Mouse (Mus musculus) gastrocnemius, postnatal 10 days (tissue): ENCODE results near the gene Trappc5. TPM values are rescaled to one million over a fixed set of nuclear protein-coding genes. Genes with fewer than 3 reads are reported as not detected.

Source experiments
- DNase-seq: peaks from one replicate; pipeline ENCODE4 v3.0.0; 2021; ENCODE audit warnings: mixed read lengths
- total RNA-seq, 2 experiments: library from RNA; stranded (reverse); gene quantifications; 2 replicates each; pipeline ENCODE4 v1.2.3; 2021

The Trappc5 gene
- total RNA-seq, 2 experiments from 2014 or later: 24.2 to 24.9 TPM

- DNase-seq: no peak
Observed at GRCm38 (mm10) chr8:3676993-3677579, 987 bp downstream of the Trappc5 start.

DNA sequence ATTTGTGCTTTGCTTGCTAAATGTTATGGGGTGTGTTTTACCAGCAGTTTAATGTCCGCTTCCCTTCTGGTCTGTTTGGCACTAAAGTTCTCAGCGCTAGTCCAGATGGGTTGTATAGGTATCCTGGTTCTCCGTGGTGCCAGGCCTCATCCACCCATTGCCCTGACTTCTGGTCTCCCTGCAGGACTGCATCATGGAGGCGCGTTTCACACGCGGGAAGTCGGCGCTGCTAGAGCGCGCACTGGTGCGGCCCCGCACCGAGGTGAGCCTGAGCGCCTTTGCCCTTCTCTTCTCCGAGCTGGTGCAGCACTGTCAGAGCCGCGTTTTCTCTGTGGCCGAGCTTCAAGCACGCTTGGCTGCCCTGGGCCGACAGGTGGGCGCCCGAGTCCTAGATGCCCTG, 2.7 kb downstream of the Trappc5 start:
- DNase-seq: peak; percentile 7

- DNase-seq: no peak
Observed at GRCm38 (mm10) chr8:3679236-3679635, 3.1 kb downstream of the Trappc5 start.

DNA sequence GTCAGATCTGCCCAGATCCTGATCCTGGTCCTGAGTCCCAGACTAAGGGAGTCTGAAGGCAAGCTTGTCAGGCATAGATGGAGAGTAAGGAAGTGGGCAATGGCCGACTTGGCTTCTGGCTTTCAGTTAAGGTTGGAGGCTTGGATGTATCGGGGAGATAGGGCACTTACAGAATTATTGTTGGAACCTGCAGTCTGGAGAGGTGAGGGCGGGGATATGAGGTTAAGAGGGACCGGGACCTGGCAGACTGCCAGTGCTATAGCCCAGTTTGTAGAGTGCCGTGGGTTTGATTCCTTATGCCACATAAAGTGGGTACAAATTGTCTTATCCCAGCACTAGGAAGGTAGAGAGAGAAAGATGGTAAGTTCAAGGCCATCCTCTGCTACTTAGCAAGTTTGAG, 3.6 kb downstream of the Trappc5 start:
- no peak for DNase-seq

GRCm38 (mm10) chr8:3682435-3682834, 6.3 kb downstream of the Trappc5 start:
- no peak for DNase-seq

GRCm38 (mm10) chr8:3683408-3684176, 7.5 kb downstream of the Trappc5 start:
- peak; percentile 60 for DNase-seq

GRCm38 (mm10) chr8:3684530-3684929, 8.4 kb downstream of the Trappc5 start:
- DNase-seq: no peak

GRCm38 (mm10) chr8:3685422-3685821, 9.3 kb downstream of the Trappc5 start:
- DNase-seq: no peak

DNA sequence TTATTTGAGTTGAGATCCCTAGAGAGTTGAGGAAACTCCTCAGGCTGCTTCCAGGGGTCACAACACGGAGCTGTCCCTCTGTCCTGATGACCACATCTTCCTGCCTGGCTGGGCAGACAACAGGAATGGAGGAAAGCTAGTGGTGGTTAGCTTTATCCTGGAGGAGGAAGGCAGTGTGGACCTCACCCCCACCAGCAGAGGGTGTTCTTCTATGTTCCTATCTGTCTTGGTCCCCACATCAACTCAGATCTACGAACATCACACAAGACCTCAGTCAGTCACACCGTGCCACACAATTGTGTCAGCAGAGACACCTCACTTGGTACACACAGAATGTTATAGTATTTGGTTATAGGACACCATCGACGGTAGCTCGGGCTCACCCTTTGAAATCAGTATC, 11.4 kb downstream of the Trappc5 start:
- DNase-seq: no peak

DNA sequence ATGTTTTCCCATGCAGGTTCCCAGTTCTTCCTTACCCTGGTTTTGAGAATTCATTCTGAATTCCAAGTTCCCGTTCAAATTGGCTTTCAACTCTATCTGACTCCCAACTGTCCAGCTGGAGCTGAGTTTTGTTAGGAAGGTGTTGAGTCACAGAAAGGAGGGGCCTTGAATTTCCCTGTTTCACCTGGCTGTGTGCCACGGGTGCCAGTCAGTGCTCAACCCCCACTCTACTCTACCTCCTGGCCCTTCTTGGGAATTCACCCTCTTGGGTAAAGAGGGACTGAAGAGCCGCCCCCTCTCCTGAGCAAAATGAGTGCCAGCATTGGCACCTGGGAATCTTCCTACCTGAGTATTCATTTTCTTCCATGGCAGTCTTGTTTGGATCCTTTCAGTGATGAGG, 14.7 kb downstream of the Trappc5 start:
- DNase-seq: no peak

DNA sequence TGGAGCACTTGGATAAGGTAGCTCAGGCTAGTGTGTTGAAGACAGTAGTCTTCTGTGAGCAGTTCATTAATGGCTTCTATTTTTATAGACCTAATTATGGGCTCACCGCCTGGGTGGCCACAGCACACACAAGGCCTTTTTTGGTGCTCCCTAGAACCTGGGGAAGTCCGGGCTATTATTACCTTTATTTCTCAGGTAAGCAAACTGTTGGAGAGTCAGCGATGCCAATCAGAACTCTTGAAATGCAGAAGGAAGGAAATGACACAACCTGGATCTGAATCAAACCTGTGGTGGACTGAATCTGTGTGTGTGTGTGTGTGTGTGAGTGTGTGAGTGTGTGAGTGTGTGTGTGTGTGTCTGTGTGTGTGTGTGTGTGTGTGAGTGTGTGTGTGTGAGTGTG, 18.0 kb downstream of the Trappc5 start, which contains the start of gene Fcer2a:
Fcer2a (minus strand) TSS at position 55 of the 400 bp plus-strand sequence.
- no peak for DNase-seq

- no peak for DNase-seq
Observed at GRCm38 (mm10) chr8:3701491-3701890, 25.4 kb downstream of the Trappc5 start.

DNA sequence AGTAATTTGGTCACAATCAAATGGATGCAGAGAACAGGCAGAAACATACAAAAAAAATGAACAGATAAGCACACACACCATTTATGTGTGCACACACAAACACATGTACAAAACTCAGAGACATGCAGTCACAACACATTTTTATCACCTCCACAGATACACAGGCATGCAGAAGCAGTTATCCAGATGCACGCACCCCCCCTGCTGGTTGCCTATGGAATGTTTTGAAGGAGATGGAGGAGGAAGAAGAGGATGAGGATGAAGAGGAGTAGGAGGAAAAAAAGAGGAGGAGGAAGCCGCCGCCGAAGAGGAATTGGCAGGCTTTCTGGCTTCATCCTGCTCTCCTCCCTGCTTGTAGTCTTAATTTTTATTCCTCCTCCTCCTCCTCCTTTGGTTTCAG, 29.6 kb downstream of the Trappc5 start:
- no peak for DNase-seq

DNA sequence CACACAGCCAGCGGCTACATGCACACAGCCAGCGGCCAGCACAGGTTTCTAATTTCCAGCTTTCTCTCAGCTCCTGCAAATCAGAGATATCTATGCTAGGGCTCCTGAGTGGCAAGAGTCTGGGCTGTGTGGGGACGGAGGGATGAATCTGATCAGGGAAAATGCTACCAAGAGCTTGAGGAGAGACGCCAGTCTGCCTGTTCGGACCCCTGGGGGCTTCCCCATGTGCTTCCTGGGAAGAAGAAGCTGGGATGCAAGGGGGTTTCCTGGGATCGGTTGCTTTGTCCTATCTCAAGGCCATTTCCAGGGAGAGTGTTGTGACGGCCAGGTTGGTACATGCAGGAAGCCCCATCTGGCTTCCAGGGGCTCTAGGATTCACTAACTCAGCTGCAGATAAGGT, 31.5 kb downstream of the Trappc5 start:
- no peak for DNase-seq

- no peak for DNase-seq
Observed at GRCm38 (mm10) chr8:3710312-3710711, 34.2 kb downstream of the Trappc5 start.

- no peak for DNase-seq
Observed at GRCm38 (mm10) chr8:3711646-3712045, 35.5 kb downstream of the Trappc5 start.

DNA sequence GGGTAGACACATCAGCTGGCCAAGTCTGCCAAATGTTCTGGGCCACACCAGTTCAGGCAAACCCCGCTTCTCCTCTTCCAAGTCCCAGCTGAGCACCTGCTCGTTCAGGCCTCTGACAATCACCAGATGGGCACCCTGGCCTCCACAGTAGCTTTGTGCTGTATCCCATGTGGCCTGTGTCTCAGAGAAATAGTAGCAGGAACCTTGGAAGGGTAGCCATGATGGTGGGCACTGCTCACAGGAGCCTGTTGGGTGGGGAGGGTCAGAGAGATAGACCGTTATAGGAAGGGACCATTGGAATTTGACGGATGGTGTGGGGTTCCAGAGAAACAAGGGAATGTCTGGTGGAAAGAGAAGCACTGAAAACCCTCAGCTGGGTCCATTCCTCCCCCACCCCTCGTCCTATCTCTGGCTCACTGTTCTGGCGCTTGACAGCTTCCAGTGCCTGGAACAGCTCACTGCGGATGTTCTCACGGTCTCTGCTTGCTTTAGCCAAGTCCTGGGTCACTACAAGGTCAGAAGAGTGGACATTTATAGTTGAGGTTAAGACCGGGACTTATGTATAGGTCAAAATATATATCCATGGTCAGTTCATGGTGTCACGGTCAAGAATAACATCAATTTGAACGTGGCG, 41.3 kb downstream of the Trappc5 start:
- no peak for DNase-seq

GRCm38 (mm10) chr8:3718559-3718958, 42.5 kb downstream of the Trappc5 start:
- DNase-seq: peak; percentile 68

- DNase-seq: no peak
Observed at GRCm38 (mm10) chr8:3720551-3720950, 44.5 kb downstream of the Trappc5 start, which contains the start of gene Clec4g. TSS of gene Clec4g (minus strand) at chr8:3720651.

GRCm38 (mm10) chr8:3721041-3721440, 44.9 kb downstream of the Trappc5 start:
- no peak for DNase-seq
